Mouse (Mus musculus): ENCODE data around the gene Bbc3.

GRCm38 (mm10) chr7:16294837-16295236 is 13.4 kb upstream of the Bbc3 start:
- TF ChIP-seq TAL1 (IDR thresholded peaks at IDR 0.05; ENCODE audit: low read length) = peak; percentile 84
- peak; percentile 83 for TF ChIP-seq GATA1 (IDR thresholded peaks at IDR 0.05; ENCODE audit: low read length)
